Mouse (Mus musculus): Measurements from ENCODE around the gene Spata1.

The Spata1 gene

GRCm38 (mm10) chr3:146418901-146419300 is 80.7 kb downstream of the Spata1 start:
- no peak for DNase-seq

GRCm38 (mm10) chr3:146417873-146418272 is 81.7 kb downstream of the Spata1 start:
- DNase-seq = no peak

- no peak for DNase-seq
Observed at GRCm38 (mm10) chr3:146414555-146414954, 85.0 kb downstream of the Spata1 start.

GRCm38 (mm10) chr3:146413992-146414391 is 85.6 kb downstream of the Spata1 start:
- DNase-seq = no peak

- no peak for DNase-seq
Observed at GRCm38 (mm10) chr3:146413016-146413415, 86.5 kb downstream of the Spata1 start.

- DNase-seq = no peak
Observed at GRCm38 (mm10) chr3:146412480-146412879, 87.1 kb downstream of the Spata1 start.

GRCm38 (mm10) chr3:146412008-146412407 is 87.5 kb downstream of the Spata1 start:
- no peak for DNase-seq

GRCm38 (mm10) chr3:146410114-146410513 is 89.4 kb downstream of the Spata1 start:
- DNase-seq = no peak
